Mouse (Mus musculus): Measurements from ENCODE around the gene Ryr3.

DNA sequence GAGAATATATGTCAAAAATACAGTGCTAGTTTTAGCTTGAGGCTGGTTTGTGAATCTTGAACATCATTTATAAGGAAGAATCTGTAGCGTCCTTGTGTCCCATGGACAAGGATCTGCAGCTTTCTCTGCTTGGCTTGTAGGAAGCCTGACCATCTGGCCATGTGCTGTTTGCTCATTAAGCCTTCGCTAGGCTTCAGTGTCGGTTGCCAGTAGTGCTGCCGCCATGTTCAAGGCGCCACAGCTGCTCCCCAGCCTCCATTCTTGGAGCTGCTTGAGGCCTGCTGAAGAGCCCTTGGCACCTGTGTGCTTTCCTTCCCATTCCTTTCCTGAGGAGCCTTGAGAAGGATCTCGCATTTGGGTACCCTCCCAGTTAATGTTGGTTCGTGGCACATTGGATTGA is 602.5 kb downstream of the Ryr3 start:
- no peak for TF ChIP-seq CTCF (IDR thresholded peaks at IDR 0.05; ENCODE audit: low read depth, low read length)
- no peak for TF ChIP-seq GATA1 (IDR thresholded peaks at IDR 0.05; ENCODE audit: borderline replicate concordance, low read length)
- TF ChIP-seq TAL1 (conservative IDR thresholded peaks at IDR 0.05; ENCODE audit: low read depth, low read length), result no peak
- TF ChIP-seq GATA2 (IDR thresholded peaks at IDR 0.05; ENCODE audit: borderline replicate concordance, low read depth, low read length), result no peak
- no peak for TF ChIP-seq POLR2AphosphoS5 (IDR thresholded peaks at IDR 0.05; ENCODE audit: insufficient replicate concordance, low read depth, low read length)

Data from G1E (cell line).